Mouse (Mus musculus): Measurements from ENCODE around the gene Zfp382.
"Not testable (repeated sequence)": the region's sequence is repeated elsewhere in the genome, so short reads cannot be mapped to it uniquely, and the experiment has no call there.

Gene Zfp382

DNA sequence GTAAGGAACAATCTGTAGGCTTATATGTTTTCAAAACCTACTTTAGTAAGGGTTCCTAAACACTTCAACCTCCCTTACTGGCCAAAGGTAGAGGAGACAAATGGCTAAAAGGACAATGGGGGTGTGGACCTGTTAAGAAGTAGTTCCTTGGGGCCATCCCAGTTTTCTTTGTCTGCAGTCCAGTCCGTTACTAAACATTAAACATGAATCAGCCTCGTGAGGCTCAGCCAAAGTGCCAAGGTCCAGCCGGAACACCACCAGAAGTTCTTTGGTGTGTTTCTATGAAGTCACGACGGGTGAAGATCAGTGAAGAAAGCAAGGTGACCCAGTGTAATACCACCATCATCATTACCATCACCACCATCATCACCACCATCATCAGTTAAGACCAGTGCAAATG, 25.3 kb downstream of the Zfp382 start:
- no peak for DNase-seq (ENCODE audit: low spot score)

DNA sequence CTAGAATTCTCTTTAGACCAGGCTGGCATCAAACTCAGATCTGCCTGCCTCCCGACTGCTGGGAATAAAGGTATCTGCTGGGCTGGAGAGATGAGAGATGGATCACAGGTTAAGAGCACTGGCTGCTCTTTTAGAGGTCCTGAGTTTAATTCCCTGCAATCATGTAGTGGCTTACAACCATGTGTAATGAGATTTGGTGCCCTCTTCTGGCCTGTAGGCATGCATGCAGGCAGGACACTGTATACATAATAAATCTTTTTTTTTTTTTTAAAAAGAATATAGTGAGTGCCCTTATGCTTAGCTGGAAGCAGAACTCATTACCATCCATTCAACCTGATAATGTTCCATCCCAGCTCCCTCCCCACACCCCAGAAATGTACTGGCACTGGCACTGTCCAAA, 32.3 kb downstream of the Zfp382 start:
- DNase-seq (ENCODE audit: low spot score): no peak

- no peak for DNase-seq (ENCODE audit: low spot score)
These were observed 33.8 kb downstream of the Zfp382 start for GRCm38 (mm10) chr7:30155507-30155906.

DNA sequence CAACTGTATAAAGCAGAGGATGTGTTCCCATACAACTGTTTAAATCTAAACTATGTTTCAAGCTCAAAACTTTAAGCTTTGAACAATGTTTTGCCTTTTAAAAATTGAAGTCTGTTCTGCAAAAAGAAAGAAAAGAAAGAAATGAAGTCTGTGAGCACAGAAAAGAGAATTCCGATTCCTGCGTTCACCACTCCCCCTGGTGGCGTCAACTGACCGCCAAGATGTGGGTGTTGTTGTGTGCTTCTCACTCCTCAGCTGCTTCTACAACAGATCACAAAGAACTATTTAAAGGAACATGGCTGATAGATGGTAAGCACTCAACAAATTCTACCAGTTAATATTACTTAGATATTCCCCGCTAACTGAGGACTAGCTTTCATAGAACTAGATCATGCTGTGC, 41.4 kb downstream of the Zfp382 start:
- no peak for DNase-seq (ENCODE audit: low spot score)

DNA sequence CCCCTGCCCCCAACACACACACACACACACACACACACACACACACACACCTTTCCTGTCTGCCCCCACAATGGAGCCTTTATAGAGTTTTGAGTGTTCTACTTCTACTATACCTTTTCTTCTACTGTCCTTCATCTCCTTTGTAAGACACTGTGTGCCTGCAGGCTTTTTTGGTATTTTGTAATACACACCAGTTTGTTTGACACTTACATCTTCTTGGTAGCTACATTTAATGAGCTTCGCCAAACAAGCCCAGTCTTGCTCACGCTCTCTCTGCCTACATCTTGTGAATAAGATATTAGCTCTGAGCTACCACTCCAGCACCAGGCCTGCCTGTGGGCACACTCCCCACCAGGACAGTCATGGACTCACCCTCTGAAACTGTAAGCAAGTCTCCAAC, 43.0 kb downstream of the Zfp382 start:
- DNase-seq (ENCODE audit: low spot score): no peak

DNA sequence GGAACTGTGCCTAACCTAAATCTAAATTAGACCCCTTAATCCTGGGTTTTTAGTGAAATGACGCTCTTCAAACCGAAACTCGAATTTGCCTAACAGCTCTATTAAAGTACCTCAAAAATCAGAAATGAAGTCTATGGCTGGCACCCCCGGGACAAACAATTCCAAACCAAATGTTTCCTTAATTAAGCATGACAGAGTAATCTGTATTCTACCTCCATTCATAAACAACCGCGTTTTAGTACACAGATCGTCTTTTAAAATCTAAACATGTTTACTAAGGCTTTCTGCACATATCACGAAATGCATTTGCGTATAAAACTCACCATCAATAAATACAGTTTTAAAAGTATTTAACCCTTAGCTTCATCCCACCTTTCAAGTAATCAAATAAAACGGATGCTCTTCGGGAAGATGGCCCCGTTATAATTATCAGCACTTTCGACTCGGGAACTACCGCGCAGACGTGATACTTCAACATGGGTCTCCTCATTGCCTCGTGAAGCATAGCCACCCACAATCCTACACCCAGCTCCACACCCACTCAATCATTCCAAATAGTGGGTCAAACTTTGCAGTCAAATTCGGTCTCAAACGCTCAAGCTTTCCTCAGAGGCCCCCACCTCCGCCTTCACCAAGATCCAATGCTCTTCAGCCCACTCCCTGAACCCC, 47.3 kb downstream of the Zfp382 start:
- DNase-seq (ENCODE audit: low spot score): no peak

DNA sequence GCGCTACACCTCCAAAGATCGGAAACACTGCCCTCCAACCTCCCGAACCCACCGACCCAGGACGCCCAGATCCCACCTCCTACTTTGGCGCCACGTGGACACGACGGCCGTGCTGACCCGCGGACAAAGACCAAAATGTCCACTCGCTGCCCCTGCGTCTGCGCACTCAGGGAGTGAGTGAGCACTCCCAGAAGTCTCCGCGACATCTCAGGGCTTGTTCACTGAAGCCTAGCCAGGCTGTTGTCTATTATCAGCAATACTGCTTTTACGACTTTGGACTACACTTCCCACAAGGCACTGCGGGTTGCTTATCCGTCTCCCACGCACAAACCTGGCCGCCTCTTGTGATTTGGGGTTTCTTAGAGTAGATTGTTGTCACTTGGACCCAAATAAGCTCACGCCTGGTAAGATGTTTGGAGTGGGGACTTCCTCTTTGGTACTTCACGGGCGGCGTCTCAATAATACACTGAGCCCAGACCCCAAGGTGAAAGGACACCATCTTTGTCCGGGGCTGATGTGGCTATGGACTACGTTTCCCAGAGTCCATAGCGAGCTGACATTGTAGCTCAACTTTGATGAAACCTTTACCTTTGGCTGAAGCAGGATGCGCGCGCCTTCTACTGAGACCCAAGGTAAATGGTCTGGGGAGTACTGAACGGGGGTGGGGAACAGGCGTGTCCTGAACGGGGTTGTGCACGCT, 48.0 kb downstream of the Zfp382 start, which contains the start of gene Zfp146:
Gene Zfp146, minus strand, starts transcription at position 168 of the 700 bp plus-strand sequence.
- peak; percentile 92 for DNase-seq (ENCODE audit: low spot score)

DNA sequence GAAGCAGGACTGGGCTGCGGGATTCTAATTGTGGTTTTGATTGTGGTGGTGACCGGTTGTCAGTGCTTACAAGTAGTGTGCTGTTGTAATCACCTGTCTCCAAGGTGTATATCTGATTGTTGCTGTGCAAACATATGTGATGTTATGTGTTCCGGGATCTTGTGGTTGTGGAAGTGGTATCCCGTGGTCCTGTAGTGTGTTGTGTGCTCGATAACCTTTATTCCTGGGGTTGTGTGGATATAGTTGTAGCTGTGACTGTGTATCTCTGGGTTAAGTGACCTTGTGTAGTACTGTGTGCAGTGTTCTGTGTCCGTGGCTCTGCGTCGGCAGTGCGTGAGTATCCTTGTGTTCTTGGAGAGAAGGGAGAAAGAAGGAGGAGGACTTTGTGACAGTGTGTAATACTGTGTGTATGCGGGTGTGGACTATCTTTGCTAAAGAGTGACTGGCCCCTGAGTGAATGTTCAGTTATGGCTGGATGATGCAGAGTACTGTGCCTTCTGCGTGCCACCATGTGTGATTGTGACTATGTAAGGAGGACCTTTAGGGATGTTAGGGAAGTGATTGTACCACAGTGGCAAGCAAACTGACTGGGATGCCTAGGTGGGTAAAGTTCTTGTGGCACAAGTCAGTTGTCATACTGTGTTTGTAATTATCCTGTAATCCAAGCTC, 48.7 kb downstream of the Zfp382 start:
- no peak for DNase-seq (ENCODE audit: low spot score)

DNA sequence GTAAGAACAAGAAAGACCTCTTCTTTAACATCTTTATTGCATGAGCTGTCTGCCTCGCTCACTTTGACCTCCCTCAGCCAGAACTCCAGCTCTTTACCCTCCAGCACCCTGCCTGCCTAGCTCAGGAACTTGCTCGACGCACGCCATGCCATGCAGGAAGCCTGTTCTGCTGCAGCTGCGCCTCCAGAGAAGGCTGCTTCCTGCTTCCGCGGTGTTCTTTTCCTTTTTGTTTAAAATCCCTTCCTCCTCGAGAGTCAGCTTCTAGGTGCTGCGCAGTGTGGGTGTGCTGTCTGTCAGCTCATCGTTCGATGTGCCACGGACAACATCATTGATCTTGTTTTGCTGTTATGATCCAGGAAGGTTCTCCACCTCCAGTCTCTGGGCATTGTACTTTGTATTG, 54.7 kb downstream of the Zfp382 start:
- no peak for DNase-seq (ENCODE audit: low spot score)

DNA sequence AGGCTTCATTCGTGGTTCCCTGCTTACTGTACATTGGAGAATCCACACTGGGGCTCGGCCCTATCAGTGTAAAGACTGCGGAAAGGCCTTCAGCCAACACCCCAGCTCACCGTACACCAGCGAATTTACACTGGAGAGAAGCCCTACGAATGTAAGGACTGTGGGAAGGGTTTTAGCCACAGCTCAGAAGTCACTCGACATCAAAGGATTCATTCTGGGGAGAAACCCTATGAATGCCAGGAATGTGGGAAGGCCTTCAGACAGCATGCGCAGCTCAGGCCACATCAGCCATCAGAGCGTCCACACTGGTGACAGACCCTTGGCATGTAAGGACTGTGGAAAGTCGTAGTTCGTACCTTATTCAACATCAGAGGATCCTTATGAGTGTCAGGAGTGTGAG, 56.5 kb downstream of the Zfp382 start:
- no peak for DNase-seq (ENCODE audit: low spot score)

GRCm38 (mm10) chr7:30181308-30181707, 59.6 kb downstream of the Zfp382 start:
- DNase-seq (ENCODE audit: low spot score): peak; percentile 71

DNA sequence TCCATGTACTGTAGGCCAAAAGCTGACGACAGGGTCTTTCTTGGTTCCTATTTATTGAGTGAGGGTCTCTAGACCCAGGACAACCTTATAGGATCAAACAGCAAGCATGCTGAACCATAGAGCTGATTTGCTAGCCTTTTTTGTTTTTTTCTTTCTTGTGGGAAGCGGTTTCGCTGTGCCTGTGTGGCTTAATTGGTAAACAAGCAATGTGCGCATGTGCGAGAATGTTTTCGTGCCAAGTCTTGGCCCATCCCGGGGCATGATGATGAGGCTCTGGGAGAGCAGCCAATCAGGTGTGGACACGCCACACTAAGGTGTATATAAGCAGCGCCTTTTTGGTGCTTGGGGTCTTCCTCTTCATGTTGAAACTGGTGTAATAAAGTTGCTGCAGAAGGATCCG, 60.2 kb downstream of the Zfp382 start:
- not testable (repeated sequence) for DNase-seq (ENCODE audit: low spot score)

DNA sequence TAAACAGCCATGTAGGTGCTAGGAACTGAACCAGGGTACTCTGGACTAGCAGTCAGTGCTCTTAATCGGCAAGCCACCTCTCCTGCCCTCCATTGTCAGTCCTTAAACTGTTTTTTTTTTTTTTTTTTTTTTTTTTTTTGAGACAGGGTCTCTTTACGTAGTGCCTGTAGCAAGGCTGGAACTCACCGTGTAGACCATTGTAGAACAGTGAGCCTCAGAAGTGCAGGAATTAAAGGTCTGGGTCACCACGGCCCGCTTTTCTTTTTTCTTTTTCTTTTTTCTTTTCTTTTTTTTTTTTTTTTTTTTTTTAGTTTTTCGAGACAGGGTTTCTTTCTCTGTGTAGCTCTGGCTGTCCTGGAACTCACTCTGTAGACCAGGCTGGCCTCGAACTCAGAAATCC, 61.4 kb downstream of the Zfp382 start:
- DNase-seq (ENCODE audit: low spot score): not testable (repeated sequence)

DNA sequence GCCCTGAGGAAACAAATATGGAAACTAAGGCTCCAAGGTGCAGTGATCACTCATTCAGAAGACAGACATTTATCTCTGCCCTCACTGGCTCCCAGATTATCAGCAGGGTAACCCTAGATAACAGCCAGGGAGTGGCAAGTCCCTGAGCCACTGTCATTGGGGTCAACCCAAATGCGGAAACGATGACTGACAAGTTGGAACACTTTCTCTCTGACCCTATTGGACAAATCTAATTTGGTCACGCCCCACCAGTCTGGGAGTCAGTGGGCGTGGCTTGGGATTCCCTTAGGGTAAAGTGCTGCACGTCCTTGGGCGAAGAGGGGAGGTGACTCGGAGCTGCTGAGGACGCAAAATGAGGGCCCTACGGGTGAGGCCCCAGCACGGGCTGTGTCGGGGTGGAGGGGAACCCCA, 62.1 kb downstream of the Zfp382 start, which contains the start of gene Cox7a1:
Gene Cox7a1, plus strand, starts transcription at position 266 of the 411 bp plus-strand sequence.
- DNase-seq (ENCODE audit: low spot score): peak; percentile 70
